Mouse (Mus musculus) kidney, postnatal 25 days (tissue): Measurements from ENCODE around the gene Mark1.

Experiments used
- DNase-seq, 2 experiments: peaks; one replicate each; pipeline ENCODE4 v3.0.0; 2021; ENCODE audit warnings: mixed read lengths in 2 of 2

Gene Mark1

GRCm38 (mm10) chr1:184999071-184999750 is at the start of gene Mark1:
TSS of gene Mark1 (minus strand) at chr1:184999570.
- no peak for DNase-seq

- no peak for DNase-seq
Measured at GRCm38 (mm10) chr1:185047516-185048247, 48.3 kb upstream of the Mark1 start.

DNA sequence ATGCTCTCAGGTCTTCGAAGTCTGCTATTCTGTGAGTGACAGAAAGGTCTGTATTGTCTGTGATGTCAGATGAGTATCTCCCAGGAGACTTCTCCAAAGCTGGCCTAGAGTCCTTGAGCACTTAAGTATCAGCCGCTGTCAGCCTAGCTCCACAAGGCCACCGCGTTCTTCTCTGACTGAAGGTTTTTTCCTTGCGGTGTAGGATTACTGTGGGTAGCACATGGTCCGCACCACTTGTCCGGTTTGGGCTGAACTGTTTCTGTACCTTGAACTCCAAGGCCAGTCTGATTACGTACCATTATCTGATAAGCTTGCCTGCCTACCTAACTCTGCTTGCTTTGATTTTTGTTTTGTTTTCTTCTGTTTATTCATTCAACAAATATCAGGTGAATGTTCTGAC is 47.1 kb upstream of the Mark1 start:
- no peak for DNase-seq

DNA sequence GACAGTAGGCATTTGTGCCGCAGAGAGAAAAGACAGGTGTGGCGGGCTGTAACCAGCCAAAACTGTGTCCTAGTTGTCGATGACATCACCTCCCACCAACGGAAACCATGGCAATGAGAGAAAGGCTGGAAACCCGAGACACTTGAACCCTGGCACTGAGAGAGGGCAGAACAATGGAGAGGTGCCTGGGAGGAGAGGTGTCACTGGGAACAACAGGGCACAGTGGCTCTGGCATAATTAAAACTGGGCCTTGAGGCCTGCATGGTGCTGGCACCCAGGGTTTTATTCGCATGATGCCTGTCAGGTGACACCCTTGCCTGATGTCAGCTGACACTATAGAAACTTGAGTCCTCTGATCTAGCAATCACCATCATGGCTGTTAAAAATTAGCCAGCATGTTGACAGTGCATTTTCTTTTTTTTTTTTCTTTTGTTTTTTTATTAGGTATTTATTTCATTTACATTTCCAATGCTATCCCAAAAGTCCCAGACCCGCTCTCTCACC is 38.9 kb upstream of the Mark1 start:
- no peak for DNase-seq

GRCm38 (mm10) chr1:185030565-185030964 is 31.2 kb upstream of the Mark1 start:
- no peak for DNase-seq

DNA sequence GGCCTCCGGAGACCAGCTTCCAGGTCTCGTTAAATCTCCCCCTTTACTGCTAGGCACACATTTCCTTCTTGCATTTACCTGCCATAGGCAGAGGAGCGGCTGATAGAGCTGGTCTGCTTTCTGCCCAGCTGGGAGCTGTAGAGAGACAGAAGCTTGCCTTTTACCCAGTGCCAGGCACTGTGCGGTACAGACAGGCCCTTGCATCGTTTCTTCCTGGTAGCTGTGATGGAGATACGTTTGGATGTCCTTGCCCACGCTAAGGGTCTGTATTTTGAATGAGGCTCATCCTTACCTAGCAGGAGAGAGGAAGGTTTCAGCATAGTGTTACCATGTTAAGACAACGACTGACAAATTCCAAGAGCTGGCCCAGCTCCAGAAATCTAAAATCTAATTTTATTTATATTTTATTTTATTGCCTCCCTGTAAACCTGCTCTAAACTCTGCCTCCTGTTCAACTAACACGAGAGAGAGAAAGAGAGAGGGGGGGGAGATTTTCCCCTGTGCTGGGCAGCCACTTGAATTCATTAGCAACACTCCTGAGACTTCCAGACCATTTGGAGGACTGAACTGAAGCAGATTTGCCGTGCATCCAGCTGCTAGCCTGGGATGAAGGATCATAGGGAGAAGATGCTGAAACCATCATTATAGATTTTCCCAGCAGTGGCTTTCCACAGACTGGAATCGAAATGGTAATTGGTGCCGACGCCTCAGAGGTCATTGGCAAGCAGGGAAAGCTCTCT is 21.2 kb upstream of the Mark1 start:
- no peak for DNase-seq

DNA sequence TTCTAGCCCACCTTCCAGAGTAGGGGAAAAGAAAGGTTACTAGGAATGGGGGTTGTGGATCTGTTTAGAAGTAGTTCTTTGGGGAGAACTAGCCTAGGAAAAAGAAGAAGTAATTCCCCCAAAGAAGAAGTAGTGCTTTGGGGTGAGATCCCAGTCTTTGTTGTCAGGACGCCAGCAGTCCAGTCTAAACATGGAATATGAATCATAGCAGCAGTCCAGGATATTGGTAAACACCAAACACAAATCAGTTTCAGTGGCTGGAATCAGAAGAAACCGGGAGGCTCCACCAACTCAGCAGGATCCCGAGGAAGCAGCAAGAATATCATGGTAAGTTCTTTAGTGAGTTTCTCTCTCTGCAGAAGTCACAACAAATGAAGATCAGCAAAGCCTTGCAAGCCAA is 13.2 kb upstream of the Mark1 start:
- no peak for DNase-seq

DNA sequence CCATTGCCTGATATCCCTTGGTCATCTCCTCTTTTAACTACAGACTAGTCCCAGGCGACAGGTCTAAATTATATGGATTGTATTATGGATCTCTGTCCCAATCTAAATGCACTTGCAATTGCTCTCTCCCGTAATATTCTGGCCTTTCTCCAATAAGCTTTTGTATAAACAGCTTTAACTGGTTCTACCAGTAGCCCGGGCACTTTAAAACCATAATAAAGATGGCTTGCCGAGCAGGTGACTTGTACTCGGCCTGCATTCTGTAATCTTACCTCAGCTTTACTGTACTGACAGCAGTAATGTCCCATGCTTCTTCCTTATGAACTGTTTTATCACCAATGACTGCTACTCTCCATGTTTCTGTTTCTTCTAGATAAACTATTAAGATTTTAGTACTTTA is 7.7 kb upstream of the Mark1 start:
- DNase-seq, result no peak

DNA sequence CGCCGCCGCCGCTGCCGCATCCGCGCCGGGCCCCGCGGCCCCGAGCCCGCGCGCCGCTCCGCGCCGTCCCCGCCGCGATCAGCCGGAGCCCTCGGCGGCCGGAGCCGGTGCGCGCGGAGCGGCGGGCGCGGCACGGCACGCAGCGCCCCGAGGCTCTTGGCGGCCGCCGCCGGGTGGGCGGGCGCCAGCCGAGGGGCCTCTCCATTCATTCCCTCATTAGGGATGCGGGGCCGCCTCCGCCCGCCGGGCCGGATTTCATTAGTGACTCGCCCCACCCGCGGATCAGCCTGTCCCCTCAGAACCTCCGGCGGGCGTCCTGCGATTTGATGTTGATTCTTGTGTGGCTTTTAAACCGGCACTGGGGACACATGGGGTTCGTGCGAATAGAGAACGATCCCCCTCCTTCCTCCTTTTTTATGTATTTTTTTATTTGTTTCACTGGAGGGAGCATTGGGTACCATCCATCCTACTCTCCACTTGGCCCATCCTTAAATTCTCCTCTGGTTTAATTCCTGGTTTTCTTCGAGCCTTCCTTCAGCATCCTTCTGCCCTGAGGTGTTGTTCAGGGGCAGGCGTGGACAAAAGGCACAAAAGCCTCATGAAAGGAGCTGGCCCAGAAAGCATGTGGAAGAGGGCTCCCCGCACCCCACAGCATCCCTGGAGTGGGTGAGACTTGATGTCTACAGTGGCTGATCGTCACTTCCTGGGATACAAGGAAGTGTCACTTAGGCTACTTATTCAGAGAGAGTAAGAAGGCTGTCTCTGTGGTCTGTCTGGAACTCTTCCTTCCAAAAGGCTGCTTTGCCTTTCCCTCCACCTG is 620 bp upstream of the Mark1 start:
- peak in 1 of 2 experiments; percentile 31 for DNase-seq

DNA sequence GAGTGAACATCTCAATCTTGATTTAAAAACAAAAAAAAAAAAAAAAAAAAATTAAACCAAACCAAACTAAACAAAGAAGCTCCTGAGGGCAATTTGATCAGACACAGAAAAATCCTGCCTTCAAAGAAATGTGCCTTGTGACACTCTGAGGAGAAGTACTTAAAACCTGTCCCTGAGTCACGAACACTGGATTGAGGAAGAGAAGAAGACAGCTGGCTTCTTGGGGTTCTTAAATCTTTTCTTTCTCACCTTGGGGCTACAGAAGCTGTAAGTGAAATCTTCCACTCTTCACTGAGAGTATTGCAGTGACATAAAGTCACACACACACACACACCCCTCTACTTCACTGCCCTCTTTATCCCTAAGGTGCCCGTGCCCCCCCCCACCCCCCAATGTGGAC is 739 bp downstream of the Mark1 start:
- DNase-seq, result no peak

DNA sequence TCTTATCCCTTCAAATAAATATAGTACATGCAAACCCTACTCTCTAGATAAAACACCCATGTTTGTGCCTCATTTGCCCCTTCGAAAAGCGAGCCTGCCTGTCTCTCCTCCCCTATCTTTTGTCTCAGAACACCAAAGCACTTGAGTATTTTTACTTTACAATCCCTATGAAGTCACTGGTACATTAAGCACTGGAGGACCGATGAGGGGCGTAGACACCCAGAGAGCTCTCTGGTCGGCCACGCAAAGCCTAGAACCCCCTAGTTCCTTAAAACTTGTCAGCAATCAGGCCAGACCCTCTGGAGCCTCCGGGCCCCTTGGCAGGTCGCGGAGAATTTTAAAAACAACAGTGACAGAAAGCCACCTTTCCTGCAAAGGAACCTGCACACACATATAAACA is 1.2 kb downstream of the Mark1 start:
- DNase-seq, result no peak

GRCm38 (mm10) chr1:184997466-184997865 is 1.9 kb downstream of the Mark1 start:
- no peak for DNase-seq

GRCm38 (mm10) chr1:184995335-184995734 is 4.0 kb downstream of the Mark1 start:
- DNase-seq, result no peak

DNA sequence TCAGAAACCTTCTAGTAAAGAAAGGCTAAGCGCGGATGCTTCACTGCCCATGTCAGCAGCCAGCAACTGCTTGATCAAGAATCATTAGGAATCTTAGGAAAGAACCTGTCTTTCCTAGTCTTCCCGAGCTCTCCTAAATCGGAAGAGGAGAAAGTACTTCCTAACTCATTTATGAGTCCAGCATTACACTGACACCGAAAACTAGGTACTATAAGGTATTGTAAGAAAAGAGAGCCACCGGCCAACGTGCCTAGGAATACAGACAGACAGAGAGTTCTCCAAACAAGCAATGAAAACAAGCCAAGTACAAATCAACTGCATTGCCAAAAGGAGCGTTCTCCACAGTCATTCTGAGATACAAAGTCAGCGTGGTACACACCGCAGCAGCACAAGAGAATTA is 8.2 kb downstream of the Mark1 start:
- no peak for DNase-seq

- DNase-seq, result no peak
Measured at GRCm38 (mm10) chr1:184986748-184987147, 12.6 kb downstream of the Mark1 start.

- no peak for DNase-seq
Measured at GRCm38 (mm10) chr1:184984723-184985122, 14.6 kb downstream of the Mark1 start.

DNA sequence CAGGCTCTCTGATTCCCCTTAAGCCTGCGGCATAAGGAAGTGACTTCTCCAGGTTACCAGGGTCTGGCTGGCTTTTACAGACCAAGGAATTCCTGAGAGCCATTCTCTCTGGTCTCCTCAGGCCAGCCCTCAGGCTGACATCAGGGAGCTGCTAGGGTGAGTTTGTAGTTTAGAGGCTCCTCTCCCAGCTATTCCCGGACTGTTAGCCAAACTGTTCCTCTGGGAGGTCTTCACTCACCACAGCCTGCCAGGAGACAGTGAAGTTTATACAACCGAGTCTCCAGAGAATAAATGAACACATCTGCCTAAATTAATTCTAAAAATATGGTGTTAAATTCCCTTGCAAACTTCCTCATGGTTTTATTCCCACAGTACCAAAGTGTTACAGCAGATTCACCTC is 15.6 kb downstream of the Mark1 start:
- no peak for DNase-seq

- DNase-seq, result no peak
Measured at GRCm38 (mm10) chr1:184972214-184972776, 27.1 kb downstream of the Mark1 start.

DNA sequence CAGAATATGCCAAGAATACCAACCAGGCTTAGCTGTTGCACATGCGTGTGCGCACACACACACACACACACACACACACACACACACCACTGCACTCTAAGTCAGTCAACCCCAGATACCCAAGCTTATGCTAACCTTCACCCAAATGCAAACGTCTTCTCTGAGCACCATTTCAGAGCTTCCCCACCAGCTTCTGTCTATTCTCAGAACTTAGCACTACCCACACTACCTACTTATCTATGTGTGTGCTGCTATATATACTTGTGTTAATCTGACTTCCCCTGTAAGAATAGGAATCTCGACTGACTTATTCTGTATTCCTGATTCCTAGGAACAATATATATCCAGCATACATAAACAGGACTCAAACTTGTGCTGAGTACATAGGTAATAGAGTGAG is 30.0 kb downstream of the Mark1 start:
- DNase-seq, result no peak

- DNase-seq, result peak; percentile 54 to 58
Measured at GRCm38 (mm10) chr1:184965682-184966360, 33.5 kb downstream of the Mark1 start.

- no peak for DNase-seq
Measured at GRCm38 (mm10) chr1:184963121-184963693, 36.2 kb downstream of the Mark1 start.
